Mouse (Mus musculus): Measurements from ENCODE around the gene Macc1.

GRCm38 (mm10) chr12:119369832-119370231 is 55.8 kb downstream of the Macc1 start:
- TF ChIP-seq CTCF (IDR thresholded peaks at IDR 0.05; ENCODE audit: borderline replicate concordance, insufficient read depth, low read length), result no peak
- no peak for TF ChIP-seq POLR2A (IDR thresholded peaks at IDR 0.05; ENCODE audit: low read depth, low read length)
